Mouse (Mus musculus) embryonic facial prominence, embryonic 13.5 days (tissue): ENCODE measurements at regions not wholly inside any gene's neighbourhood (a gene's known extent, or its start where the extent isn't known, plus 50 kb on each side); places are given as distances from the start of the nearest gene placed in this dataset.

Source experiments
- ATAC-seq: fragments of 200-750 bp; cut with Nextera tagmentation; 2 replicates; pipeline ENCODE4 v1.8.0; 2017; ENCODE audit warnings: low read depth; ENCODE audit not compliant: insufficient number of reproducible peaks, insufficient read depth, low FRiP score, low TSS enrichment
- H3K27ac ChIP-seq: fragments of 300-500 bp; sonication (generic); 2 replicates; pipeline ENCODE4 v1.5.1; 2015; ENCODE audit warnings: moderate library complexity, mild to moderate bottlenecking, inconsistent platforms
- H3K27me3 ChIP-seq: fragments of 300-500 bp; sonication (generic); 2 replicates; pipeline ENCODE4 v1.6.1; 2015; ENCODE audit warnings: mild to moderate bottlenecking, inconsistent platforms
- H3K36me3 ChIP-seq: fragments of 300-500 bp; sonication (generic); 2 replicates; pipeline ENCODE4 v1.6.1; 2015; ENCODE audit warnings: mild to moderate bottlenecking, inconsistent platforms
- H3K4me1 ChIP-seq: fragments of 300-500 bp; sonication (generic); 2 replicates; pipeline ENCODE4 v1.6.1; 2015; ENCODE audit warnings: inconsistent platforms
- H3K4me2 ChIP-seq: fragments of 300-500 bp; sonication (generic); 2 replicates; pipeline ENCODE4 v1.6.1; 2015; ENCODE audit warnings: moderate library complexity, mild to moderate bottlenecking, inconsistent platforms
- H3K4me3 ChIP-seq: fragments of 300-500 bp; sonication (generic); 2 replicates; pipeline ENCODE4 v1.5.1; 2015; ENCODE audit warnings: mild to moderate bottlenecking, inconsistent platforms
- H3K9ac ChIP-seq: fragments of 300-500 bp; sonication (generic); 2 replicates; pipeline ENCODE4 v1.6.1; 2015; ENCODE audit warnings: mild to moderate bottlenecking, inconsistent platforms
- H3K9me3 ChIP-seq: fragments of 300-500 bp; sonication (generic); 2 replicates; pipeline ENCODE4 v1.6.1; 2016; ENCODE audit warnings: inconsistent platforms
- WGBS: fragments of 180-500 bp; shearing (Covaris S2); methylation state at CpG from one replicate; pipeline ENCODE4 v1.1.7; 2015; ENCODE audit warnings: mixed read lengths; 5-methylcytosine and 5-hydroxymethylcytosine counted together

- ATAC-seq = no peak
- Histone ChIP-seq H3K9ac (no peak overlapping the region), H3K27ac (no peak overlapping the region), H3K36me3 (no peaks in the 10 kb centered on the region), H3K4me3 (no peak overlapping the region), H3K9me3 (no peaks in the 10 kb centered on the region), H3K4me2 (no peak overlapping the region), H3K27me3 (no peaks in the 10 kb centered on the region), H3K4me1 (no peaks in the 10 kb centered on the region)
Measured at GRCm38 (mm10) chr4:56619803-56620202, 120.1 kb upstream of the Gm26657 start.

GRCm38 (mm10) chr4:56619054-56619453 is 120.8 kb upstream of the Gm26657 start:
- H3K36me3 ChIP-seq = no peaks in the 10 kb centered on the region
- H3K4me3 ChIP-seq = no peak overlapping the region
- no peak overlapping the region for H3K27ac ChIP-seq
- H3K9me3 ChIP-seq = no peaks in the 10 kb centered on the region
- no peaks in the 10 kb centered on the region for H3K27me3 ChIP-seq
- H3K4me1 ChIP-seq = no peaks in the 10 kb centered on the region
- no peak overlapping the region for H3K4me2 ChIP-seq
- no peak for ATAC-seq
- 78% methylated on average over 3 of the region's 3 CpGs for WGBS
- no peak overlapping the region for H3K9ac ChIP-seq

GRCm38 (mm10) chr4:56618433-56618832 is 121.4 kb upstream of the Gm26657 start:
- WGBS = 92% methylated on average over 5 of the region's 5 CpGs
- H3K4me3 ChIP-seq = no peak overlapping the region
- no peak overlapping the region for H3K27ac ChIP-seq
- no peaks in the 10 kb centered on the region for H3K9me3 ChIP-seq
- no peak overlapping the region for H3K9ac ChIP-seq
- no peak for ATAC-seq
- no peaks in the 10 kb centered on the region for H3K27me3 ChIP-seq
- H3K4me2 ChIP-seq = no peak overlapping the region
- no peaks in the 10 kb centered on the region for H3K4me1 ChIP-seq
- H3K36me3 ChIP-seq = no peaks in the 10 kb centered on the region

DNA sequence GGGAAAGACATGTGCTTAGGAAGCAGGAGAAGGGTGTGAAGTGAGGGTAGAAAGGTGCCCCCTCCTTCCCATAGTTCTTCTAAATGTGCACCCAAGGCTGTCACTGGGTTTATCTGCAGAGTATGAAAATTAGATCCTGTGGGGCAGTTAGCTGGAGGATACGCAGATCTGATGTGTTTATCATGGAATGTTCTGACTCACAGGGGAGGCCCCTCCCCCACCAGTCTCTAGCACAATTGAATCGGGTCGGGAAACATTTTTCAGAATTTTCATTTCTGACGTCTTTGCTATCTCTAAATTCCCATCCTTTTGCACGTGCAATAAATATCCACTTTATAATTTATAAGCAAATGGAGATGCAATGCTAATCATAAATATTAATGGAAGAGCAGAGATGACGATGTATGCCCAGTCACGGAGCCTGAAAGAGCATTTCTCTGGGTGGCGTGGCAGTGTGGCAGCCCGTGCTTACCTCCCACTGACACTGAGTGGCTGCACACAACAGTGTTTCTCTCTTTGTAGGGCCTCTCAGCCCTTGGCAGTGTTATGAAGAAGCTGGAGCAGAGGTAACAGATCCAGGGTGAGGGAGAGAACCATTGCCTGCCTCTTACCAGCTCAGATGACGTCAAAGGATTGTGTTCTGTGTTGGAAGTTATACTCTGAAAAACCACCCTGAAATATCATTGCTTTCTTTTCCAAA is 122.1 kb upstream of the Gm26657 start:
- Histone ChIP-seq H3K27me3 (no peaks in the 10 kb centered on the region), H3K27ac (no peak overlapping the region), H3K36me3 (no peaks in the 10 kb centered on the region), H3K4me1 (peaks cover under 1% of the 10 kb centered on the region; the same call in 1 of the 2 replicates), H3K4me3 (no peak overlapping the region), H3K4me2 (no peak overlapping the region), H3K9me3 (no peaks in the 10 kb centered on the region), H3K9ac (no peak overlapping the region)
- no peak for ATAC-seq
- 77% methylated on average over 10 of the region's 10 CpGs for WGBS

DNA sequence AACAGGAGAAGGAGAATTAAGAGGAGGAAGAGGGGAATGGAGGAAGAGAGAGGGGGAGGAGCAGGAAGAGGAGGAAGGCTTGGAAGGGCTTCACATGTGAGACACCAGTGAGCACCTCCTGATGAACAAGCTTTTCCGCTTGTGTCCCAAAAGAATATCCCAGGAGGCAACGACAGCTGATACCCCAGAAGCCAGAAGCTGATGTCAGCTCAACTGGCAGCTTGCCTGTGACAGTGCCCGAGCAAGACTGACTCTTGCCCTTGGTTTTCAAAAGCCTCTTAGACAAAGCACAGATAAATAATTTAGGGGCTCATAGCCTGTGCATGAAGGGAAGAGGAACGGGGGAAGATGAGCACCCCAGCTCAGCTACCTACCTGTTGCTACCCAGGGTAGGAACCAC is 127.5 kb upstream of the Gm26657 start:
- H3K27me3 ChIP-seq = no peaks in the 10 kb centered on the region
- no peak overlapping the region for H3K4me2 ChIP-seq
- peak overlapping the region; percentile 28; the same call in 1 of the 2 replicates for H3K27ac ChIP-seq
- H3K9ac ChIP-seq = no peak overlapping the region
- no peaks in the 10 kb centered on the region for H3K9me3 ChIP-seq
- H3K4me1 ChIP-seq = peaks cover 14% of the 10 kb centered on the region
- H3K36me3 ChIP-seq = no peaks in the 10 kb centered on the region
- H3K4me3 ChIP-seq = no peak overlapping the region
- 68% methylated on average over 4 of the region's 4 CpGs for whole genome bisulfite sequencing
- ATAC-seq = no peak

DNA sequence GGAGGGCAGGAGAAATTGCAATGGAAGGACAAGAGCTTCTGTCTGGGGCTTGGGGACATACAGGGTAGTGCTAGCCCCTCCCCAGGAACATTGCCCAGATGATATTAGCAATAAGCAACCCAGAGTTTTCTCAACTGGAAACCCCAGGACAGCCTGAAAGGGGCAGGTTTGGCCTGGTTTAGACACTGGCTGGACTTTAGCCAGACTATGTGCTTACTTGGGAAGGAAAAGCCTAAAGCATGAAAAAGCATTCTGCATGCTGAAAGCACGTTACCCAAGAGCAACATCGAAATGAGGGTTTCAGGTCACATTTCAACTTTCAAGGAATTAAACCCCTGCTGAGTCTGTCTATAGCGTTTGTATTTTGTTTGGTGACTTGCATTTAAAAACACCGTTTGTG is 128.1 kb upstream of the Gm26657 start:
- H3K9me3 ChIP-seq = no peaks in the 10 kb centered on the region
- H3K4me1 ChIP-seq = peaks cover 14% of the 10 kb centered on the region
- ATAC-seq = no peak
- no peak overlapping the region for H3K4me3 ChIP-seq
- WGBS = 25% methylated on average over 4 of the region's 4 CpGs
- no peak overlapping the region for H3K4me2 ChIP-seq
- H3K9ac ChIP-seq = no peak overlapping the region
- H3K27me3 ChIP-seq = no peaks in the 10 kb centered on the region
- no peaks in the 10 kb centered on the region for H3K36me3 ChIP-seq
- peak overlapping the region; percentile 28; the same call in 1 of the 2 replicates for H3K27ac ChIP-seq

DNA sequence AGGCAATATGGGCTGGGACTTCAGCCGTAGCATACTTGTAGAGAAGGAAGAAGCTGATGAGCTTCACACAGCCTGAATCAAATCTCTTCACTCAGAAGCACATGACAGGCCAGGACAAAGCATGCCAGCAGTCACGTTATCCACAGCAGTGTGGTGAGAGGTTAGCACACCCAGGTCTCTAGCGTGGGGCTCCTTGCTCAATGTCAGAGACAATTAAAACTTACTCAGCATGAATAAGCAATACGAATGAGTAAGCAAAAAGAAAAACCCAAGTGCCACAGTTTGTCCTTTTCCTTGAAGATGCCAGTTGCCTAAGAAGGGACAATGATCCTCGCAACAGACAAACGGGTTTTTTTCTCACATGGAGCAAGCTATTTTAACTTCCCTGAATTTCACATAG is 129.6 kb upstream of the Gm26657 start:
- H3K36me3 ChIP-seq = no peaks in the 10 kb centered on the region
- 79% methylated on average over 6 of the region's 6 CpGs for whole genome bisulfite sequencing
- no peak for ATAC-seq
- H3K4me3 ChIP-seq = no peak overlapping the region
- H3K4me2 ChIP-seq = no peak overlapping the region
- H3K4me1 ChIP-seq = peaks cover 14% of the 10 kb centered on the region
- no peak overlapping the region for H3K9ac ChIP-seq
- no peaks in the 10 kb centered on the region for H3K27me3 ChIP-seq
- no peaks in the 10 kb centered on the region for H3K9me3 ChIP-seq
- H3K27ac ChIP-seq = no peak overlapping the region

DNA sequence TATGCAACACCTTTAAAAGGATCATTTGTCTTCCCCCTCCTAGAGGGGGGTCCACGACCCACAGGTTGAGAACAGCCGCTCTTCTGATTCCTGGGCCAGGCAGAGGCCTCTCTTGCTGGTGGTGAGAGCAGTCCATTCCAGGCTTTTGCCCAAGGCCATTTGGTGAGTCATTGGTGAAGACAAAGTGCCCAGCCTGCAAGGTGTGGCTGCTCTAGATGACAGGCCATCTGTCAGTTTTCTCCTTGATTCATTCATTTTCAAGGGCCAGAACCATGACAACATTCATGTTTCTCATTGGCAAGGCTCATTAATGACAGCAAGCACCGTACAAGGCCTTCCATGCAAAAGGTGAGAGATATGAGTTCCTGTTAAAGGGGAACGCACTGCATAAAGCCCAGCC is 131.2 kb upstream of the Gm26657 start:
- H3K27me3 ChIP-seq = no peaks in the 10 kb centered on the region
- peaks cover 14% of the 10 kb centered on the region for H3K4me1 ChIP-seq
- H3K27ac ChIP-seq = no peak overlapping the region
- ATAC-seq = no peak
- H3K9ac ChIP-seq = no peak overlapping the region
- WGBS = 79% methylated on average over 4 of the region's 4 CpGs
- no peaks in the 10 kb centered on the region for H3K36me3 ChIP-seq
- no peak overlapping the region for H3K4me3 ChIP-seq
- no peak overlapping the region for H3K4me2 ChIP-seq
- H3K9me3 ChIP-seq = no peaks in the 10 kb centered on the region

- Histone ChIP-seq H3K4me2 (no peak overlapping the region), H3K9ac (no peak overlapping the region), H3K4me1 (no peaks in the 10 kb centered on the region), H3K27me3 (no peaks in the 10 kb centered on the region), H3K27ac (no peak overlapping the region), H3K36me3 (no peaks in the 10 kb centered on the region), H3K4me3 (no peak overlapping the region), H3K9me3 (no peaks in the 10 kb centered on the region)
- ATAC-seq = no peak
- 81% methylated on average over 2 of the region's 2 CpGs for WGBS
Measured at GRCm38 (mm10) chr4:56598398-56598797, 141.5 kb upstream of the Gm26657 start.

DNA sequence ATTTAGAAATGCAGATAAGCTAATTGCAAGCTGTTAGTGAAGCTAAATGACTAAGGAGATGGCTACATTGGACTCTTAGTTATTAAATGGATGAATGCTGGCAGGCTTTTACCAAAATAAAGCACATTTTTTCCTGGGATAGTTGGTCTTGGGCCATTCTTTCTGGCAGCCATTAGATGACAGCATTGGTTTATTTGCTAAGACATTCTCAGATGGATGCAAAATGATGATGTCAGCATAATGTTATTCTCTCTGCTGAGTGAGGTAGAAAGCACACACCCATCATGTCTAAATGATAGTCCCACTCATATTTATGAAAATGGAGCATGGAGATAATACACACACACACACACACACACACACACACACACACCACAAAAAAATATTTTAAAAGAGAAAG is 141.9 kb upstream of the Gm26657 start:
- Histone ChIP-seq H3K9me3 (no peaks in the 10 kb centered on the region), H3K9ac (no peak overlapping the region), H3K4me3 (no peak overlapping the region), H3K27ac (no peak overlapping the region), H3K27me3 (no peaks in the 10 kb centered on the region), H3K4me1 (no peaks in the 10 kb centered on the region), H3K36me3 (no peaks in the 10 kb centered on the region), H3K4me2 (no peak overlapping the region)
- no peak for ATAC-seq

GRCm38 (mm10) chr4:56582405-56582804 is 157.5 kb upstream of the Gm26657 start:
- no peaks in the 10 kb centered on the region for H3K36me3 ChIP-seq
- no peaks in the 10 kb centered on the region for H3K4me1 ChIP-seq
- no peak overlapping the region for H3K9ac ChIP-seq
- H3K27me3 ChIP-seq = no peaks in the 10 kb centered on the region
- ATAC-seq = no peak
- no peak overlapping the region for H3K4me3 ChIP-seq
- 72% methylated on average over 3 of the region's 3 CpGs for WGBS
- no peaks in the 10 kb centered on the region for H3K9me3 ChIP-seq
- H3K27ac ChIP-seq = no peak overlapping the region
- no peak overlapping the region for H3K4me2 ChIP-seq

- WGBS = 79% methylated on average over 15 of the region's 15 CpGs
- Histone ChIP-seq H3K4me3 (no peak overlapping the region), H3K27ac (no peak overlapping the region), H3K9me3 (no peaks in the 10 kb centered on the region), H3K4me1 (no peaks in the 10 kb centered on the region), H3K4me2 (no peak overlapping the region), H3K36me3 (no peaks in the 10 kb centered on the region), H3K27me3 (no peaks in the 10 kb centered on the region), H3K9ac (no peak overlapping the region)
- no peak for ATAC-seq
Measured at GRCm38 (mm10) chr4:56576837-56577548, 162.9 kb upstream of the Gm26657 start.
